Mouse (Mus musculus): Measurements from ENCODE around the gene Srgap2. TPM values are rescaled to one million over a fixed set of nuclear protein-coding genes. Genes with fewer than 3 reads are reported as not detected.

Srgap2 gene
- polyA plus RNA-seq, 1 experiment from 2014 or later, result 19.5 TPM

DNA sequence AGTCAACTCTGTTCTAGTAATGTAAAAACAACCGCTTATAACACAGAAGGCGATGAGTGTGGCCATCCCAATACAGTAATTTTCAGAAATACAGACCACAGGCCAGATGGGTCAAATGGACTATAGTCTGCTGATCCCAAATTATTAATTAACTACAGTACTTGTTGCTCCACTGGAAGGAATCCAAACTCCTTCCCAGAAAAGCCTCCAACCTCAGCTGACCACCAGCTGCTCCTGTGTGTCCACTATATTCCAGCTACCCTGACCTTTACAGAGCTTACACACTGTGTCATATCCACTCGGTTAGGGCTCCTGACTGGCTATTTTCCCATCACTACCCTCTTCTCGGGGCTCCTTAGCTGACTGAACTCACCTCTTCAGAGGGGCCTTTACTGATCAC is 61.3 kb downstream of the Srgap2 start:
- WGBS, result 86% methylated on average over 4 of the region's 4 CpGs
- no peak for DNase-seq (ENCODE audit: low spot score)
- no peak overlapping the region for H3K4me2 ChIP-seq (ENCODE audit: low read depth, severe bottlenecking)
- H3K4me1 ChIP-seq (ENCODE audit: control insufficient read depth, insufficient read depth, low read length), result no peaks in the 10 kb centered on the region
- no peak overlapping the region for H3K9ac ChIP-seq (ENCODE audit: low read length)
- no peak for ATAC-seq (ENCODE audit: insufficient number of reproducible peaks, low FRiP score, low TSS enrichment, low read depth)
- H3K27me3 ChIP-seq (ENCODE audit: control insufficient read depth, insufficient read depth, low read length), result no peaks in the 10 kb centered on the region
- H3K9me3 ChIP-seq (ENCODE audit: control insufficient read depth, low read length), result no peaks in the 10 kb centered on the region
- H3K4me3 ChIP-seq (ENCODE audit: low read depth, low read length), result no peak overlapping the region
- no peaks in the 10 kb centered on the region for H3K36me3 ChIP-seq (ENCODE audit: control insufficient read depth, insufficient read depth, low read length)
- H3K27ac ChIP-seq (replicated peaks; ENCODE audit: low read depth, low read length), result no peak overlapping the region

DNA sequence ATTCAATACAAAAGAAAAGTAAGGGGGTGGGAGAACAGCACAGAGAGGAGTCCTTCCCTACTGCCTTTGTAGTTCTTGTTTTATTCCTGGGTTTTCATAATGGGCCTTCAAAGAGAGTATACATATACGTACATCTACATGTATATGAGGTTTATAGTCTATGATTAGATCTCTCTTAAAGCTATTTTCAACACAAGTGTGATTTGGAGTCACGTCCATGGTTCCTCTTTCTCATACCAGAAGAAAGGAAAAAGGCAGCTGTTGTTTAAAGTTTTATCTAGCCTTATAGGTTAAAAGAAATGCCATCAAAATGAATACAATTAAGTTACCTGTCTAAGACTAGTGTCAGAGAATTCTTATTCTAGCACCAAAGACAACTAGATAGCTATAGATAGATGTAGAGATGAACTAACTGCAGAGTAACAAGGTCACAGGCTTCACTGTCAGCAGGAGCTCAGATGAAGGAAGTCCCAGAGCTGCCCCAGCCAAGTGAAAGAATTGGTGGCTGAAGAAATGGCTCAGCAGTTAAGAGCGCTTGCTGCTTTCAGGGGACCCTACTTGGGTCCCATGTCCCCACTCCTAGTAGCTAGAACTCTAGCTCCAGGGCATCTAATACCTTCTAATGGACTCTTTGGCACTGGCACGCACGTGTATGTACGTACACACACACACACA is 63.1 kb downstream of the Srgap2 start:
- DNase-seq (ENCODE audit: low spot score) (no peak), ATAC-seq (ENCODE audit: insufficient number of reproducible peaks, low FRiP score, low TSS enrichment, low read depth) (no peak)
- Histone ChIP-seq H3K27ac (replicated peaks; ENCODE audit: low read depth, low read length) (no peak overlapping the region), H3K4me3 (ENCODE audit: low read depth, low read length) (no peak overlapping the region), H3K9me3 (ENCODE audit: control insufficient read depth, low read length) (no peaks in the 10 kb centered on the region), H3K36me3 (ENCODE audit: control insufficient read depth, insufficient read depth, low read length) (no peaks in the 10 kb centered on the region), H3K4me1 (ENCODE audit: control insufficient read depth, insufficient read depth, low read length) (no peaks in the 10 kb centered on the region), H3K4me2 (ENCODE audit: low read depth, severe bottlenecking) (no peak overlapping the region), H3K9ac (ENCODE audit: low read length) (no peak overlapping the region), H3K27me3 (ENCODE audit: control insufficient read depth, insufficient read depth, low read length) (no peaks in the 10 kb centered on the region)
- 93% methylated on average over 6 of the region's 6 CpGs for WGBS

DNA sequence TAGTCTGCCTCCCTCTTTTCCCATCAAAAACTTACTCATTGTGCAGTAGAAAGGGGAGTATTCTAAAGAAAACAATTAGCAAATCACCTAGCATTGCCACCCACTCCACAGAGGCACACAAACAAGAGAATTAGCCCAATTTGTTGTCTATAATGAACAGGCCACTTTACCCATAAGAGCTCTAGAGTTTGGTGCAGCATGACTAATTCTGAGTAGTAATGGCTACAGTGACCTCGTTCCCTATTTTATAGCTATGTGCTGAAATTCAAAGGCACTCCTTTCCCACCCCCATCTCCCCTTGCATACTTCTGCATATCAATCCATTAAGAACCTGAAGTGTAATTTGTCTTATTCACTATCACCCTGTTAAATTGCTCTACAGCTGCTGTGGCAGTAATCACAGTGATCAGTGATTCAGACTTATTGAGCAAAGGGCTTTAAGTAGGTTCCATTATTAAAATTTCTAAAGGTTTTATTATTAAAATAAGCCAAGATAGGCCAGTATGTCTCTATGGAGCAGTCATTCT is 64.5 kb downstream of the Srgap2 start:
- Histone ChIP-seq H3K4me3 (ENCODE audit: low read depth, low read length) (no peak overlapping the region), H3K27me3 (ENCODE audit: control insufficient read depth, insufficient read depth, low read length) (no peaks in the 10 kb centered on the region), H3K27ac (replicated peaks; ENCODE audit: low read depth, low read length) (no peak overlapping the region), H3K36me3 (ENCODE audit: control insufficient read depth, insufficient read depth, low read length) (no peaks in the 10 kb centered on the region), H3K9ac (ENCODE audit: low read length) (no peak overlapping the region), H3K4me2 (ENCODE audit: low read depth, severe bottlenecking) (no peak overlapping the region), H3K9me3 (ENCODE audit: control insufficient read depth, low read length) (no peaks in the 10 kb centered on the region), H3K4me1 (ENCODE audit: control insufficient read depth, insufficient read depth, low read length) (no peaks in the 10 kb centered on the region)
- DNase-seq (ENCODE audit: low spot score), result no peak
- 56% methylated on average over 1 of the region's 1 CpGs for WGBS
- ATAC-seq (ENCODE audit: insufficient number of reproducible peaks, low FRiP score, low TSS enrichment, low read depth), result no peak

DNA sequence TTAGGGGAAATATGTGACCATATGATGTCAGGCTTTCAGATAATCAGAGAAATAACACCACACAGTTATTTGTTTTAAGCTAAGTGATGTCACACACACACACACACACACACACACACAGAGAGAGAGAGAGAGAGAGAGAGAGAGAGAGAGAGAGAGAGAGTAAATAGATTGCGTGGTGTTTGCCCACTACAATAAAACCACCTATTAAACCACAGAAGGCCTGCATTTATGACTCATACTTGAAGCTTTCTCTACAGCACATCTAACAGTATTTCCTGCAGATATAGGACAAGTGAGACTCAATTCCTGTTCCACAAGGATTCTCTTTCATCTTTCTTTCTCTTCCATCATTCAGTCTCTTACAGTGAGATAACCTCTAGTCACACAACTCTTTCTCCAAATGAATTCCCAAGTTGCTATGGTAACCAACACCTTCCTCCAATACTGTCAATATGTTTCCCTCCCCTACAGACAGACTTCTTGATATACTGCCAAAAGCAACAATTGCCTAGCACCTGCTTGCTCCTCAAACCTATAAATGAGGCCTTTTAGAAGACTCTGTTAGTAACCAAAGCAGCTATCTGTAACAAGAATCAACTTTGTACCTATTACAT is 66.1 kb downstream of the Srgap2 start:
- 47% methylated on average over 1 of the region's 1 CpGs for WGBS
- no peak for ATAC-seq (ENCODE audit: insufficient number of reproducible peaks, low FRiP score, low TSS enrichment, low read depth)
- no peak for DNase-seq (ENCODE audit: low spot score)
- Histone ChIP-seq H3K36me3 (ENCODE audit: control insufficient read depth, insufficient read depth, low read length) (no peaks in the 10 kb centered on the region), H3K9me3 (ENCODE audit: control insufficient read depth, low read length) (no peaks in the 10 kb centered on the region), H3K4me3 (ENCODE audit: low read depth, low read length) (no peak overlapping the region), H3K27me3 (ENCODE audit: control insufficient read depth, insufficient read depth, low read length) (no peaks in the 10 kb centered on the region), H3K4me2 (ENCODE audit: low read depth, severe bottlenecking) (no peak overlapping the region), H3K4me1 (ENCODE audit: control insufficient read depth, insufficient read depth, low read length) (no peaks in the 10 kb centered on the region), H3K9ac (ENCODE audit: low read length) (no peak overlapping the region), H3K27ac (replicated peaks; ENCODE audit: low read depth, low read length) (no peak overlapping the region)

DNA sequence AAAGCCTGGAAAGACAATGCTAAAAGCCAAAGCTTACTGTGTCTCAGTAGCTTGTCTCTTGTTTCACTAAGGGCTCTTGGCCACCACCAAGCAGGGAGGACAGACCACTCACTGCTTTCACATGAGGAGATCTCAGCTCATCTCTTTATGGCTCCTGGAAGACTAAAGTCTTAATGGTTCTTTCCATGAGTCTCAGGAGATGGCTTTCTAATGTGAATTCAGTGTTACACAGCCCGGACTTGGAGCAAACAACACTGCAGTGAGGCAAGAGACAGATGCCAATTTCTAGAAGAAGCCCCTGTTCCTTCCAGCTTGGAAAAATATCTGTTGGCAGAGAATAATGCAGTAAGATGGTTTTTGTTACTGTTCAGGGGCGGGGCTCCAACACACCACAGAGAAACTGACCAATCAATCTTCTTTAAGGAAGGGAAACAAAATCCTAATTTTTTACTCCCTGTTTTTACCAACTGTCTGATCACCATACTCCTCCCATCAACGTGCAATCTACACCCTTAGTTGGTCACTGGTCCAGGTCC is 71.7 kb downstream of the Srgap2 start:
- Histone ChIP-seq H3K9me3 (ENCODE audit: control insufficient read depth, low read length) (no peaks in the 10 kb centered on the region), H3K36me3 (ENCODE audit: control insufficient read depth, insufficient read depth, low read length) (no peaks in the 10 kb centered on the region), H3K4me2 (ENCODE audit: low read depth, severe bottlenecking) (no peak overlapping the region), H3K4me1 (ENCODE audit: control insufficient read depth, insufficient read depth, low read length) (peaks cover 4% of the 10 kb centered on the region), H3K27ac (replicated peaks; ENCODE audit: low read depth, low read length) (no peak overlapping the region), H3K27me3 (ENCODE audit: control insufficient read depth, insufficient read depth, low read length) (no peaks in the 10 kb centered on the region), H3K4me3 (ENCODE audit: low read depth, low read length) (no peak overlapping the region), H3K9ac (ENCODE audit: low read length) (no peak overlapping the region)
- DNase-seq (ENCODE audit: low spot score), result no peak
- 85% methylated on average over 3 of the region's 3 CpGs for WGBS
- no peak for ATAC-seq (ENCODE audit: insufficient number of reproducible peaks, low FRiP score, low TSS enrichment, low read depth)

DNA sequence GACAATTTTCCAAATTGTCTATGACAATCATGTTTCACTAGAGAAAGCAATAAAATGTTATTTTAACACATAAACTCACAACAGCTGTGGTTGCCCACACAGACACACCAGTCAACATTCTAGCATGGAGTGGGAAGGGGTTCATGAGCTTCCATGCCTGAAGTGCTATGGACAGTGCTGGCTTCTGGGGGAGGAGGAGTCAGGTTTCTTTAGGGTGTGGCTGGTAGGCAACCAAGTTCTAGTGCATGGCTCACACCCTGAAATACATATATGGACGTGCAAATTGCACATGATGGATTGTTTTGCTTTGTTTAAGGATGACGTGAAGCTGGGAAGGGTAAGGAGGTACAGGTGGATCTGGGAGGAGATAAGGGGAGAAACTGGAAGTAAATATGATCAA is 72.8 kb downstream of the Srgap2 start:
- peaks cover 4% of the 10 kb centered on the region for H3K4me1 ChIP-seq (ENCODE audit: control insufficient read depth, insufficient read depth, low read length)
- DNase-seq (ENCODE audit: low spot score) (no peak), ATAC-seq (ENCODE audit: insufficient number of reproducible peaks, low FRiP score, low TSS enrichment, low read depth) (no peak)
- 71% methylated on average over 2 of the region's 2 CpGs for WGBS
- no peak overlapping the region for H3K4me2 ChIP-seq (ENCODE audit: low read depth, severe bottlenecking)
- no peak overlapping the region for H3K9ac ChIP-seq (ENCODE audit: low read length)
- H3K27ac ChIP-seq (replicated peaks; ENCODE audit: low read depth, low read length), result no peak overlapping the region
- no peaks in the 10 kb centered on the region for H3K36me3 ChIP-seq (ENCODE audit: control insufficient read depth, insufficient read depth, low read length)
- H3K4me3 ChIP-seq (ENCODE audit: low read depth, low read length), result no peak overlapping the region
- no peaks in the 10 kb centered on the region for H3K9me3 ChIP-seq (ENCODE audit: control insufficient read depth, low read length)
- H3K27me3 ChIP-seq (ENCODE audit: control insufficient read depth, insufficient read depth, low read length), result no peaks in the 10 kb centered on the region

DNA sequence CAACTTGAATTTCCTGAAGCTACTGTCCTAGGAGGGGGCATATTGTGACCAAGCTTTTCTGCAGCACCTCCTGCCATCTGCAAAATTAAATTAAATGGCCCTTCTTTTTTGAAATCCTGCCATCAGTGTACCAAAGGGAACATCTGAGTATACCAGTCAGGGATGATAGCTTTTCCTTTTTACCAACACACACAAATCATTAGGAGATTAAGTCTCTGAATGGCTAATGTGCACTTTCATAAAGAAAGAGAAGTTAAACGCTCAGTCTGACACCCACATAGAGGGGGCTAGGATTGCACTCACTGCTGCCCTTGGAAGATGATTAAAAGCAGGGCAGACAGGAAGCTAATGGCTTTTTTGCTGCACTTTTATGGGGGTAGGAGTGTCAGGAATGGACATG is 73.8 kb downstream of the Srgap2 start:
- H3K36me3 ChIP-seq (ENCODE audit: control insufficient read depth, insufficient read depth, low read length), result no peaks in the 10 kb centered on the region
- ATAC-seq (ENCODE audit: insufficient number of reproducible peaks, low FRiP score, low TSS enrichment, low read depth) (no peak), DNase-seq (ENCODE audit: low spot score) (no peak)
- 6% methylated on average over 1 of the region's 1 CpGs for WGBS
- H3K9ac ChIP-seq (ENCODE audit: low read length), result no peak overlapping the region
- H3K4me2 ChIP-seq (ENCODE audit: low read depth, severe bottlenecking), result no peak overlapping the region
- H3K9me3 ChIP-seq (ENCODE audit: control insufficient read depth, low read length), result no peaks in the 10 kb centered on the region
- H3K27me3 ChIP-seq (ENCODE audit: control insufficient read depth, insufficient read depth, low read length), result no peaks in the 10 kb centered on the region
- no peak overlapping the region for H3K27ac ChIP-seq (replicated peaks; ENCODE audit: low read depth, low read length)
- no peak overlapping the region for H3K4me3 ChIP-seq (ENCODE audit: low read depth, low read length)
- peaks cover 4% of the 10 kb centered on the region for H3K4me1 ChIP-seq (ENCODE audit: control insufficient read depth, insufficient read depth, low read length)

DNA sequence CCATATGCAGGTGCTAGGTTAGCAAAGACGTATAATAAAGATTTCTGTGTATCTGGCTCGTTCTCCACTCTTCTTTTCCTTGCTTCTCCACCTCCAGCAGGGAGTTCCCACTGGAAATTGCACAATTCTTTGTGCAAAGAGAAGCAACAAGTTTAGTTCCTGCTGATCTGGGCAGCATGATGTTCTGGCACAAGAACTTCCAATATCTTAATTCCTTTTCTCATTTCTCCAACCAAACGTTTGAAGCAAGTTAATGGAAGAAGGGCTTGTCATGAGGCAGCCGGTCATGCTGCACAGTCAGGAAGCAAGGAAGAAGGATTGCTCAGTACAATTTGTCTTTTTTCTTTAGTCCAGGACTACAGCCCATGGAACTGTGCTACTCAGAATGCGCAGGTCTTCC is 78.8 kb downstream of the Srgap2 start:
- 86% methylated on average over 5 of the region's 5 CpGs for WGBS

More for the DNA sequence above, 78.8 kb downstream of the Srgap2 start:
- Histone ChIP-seq H3K4me1 (ENCODE audit: control insufficient read depth, insufficient read depth, low read length) (peaks cover 2% of the 10 kb centered on the region), H3K9me3 (ENCODE audit: control insufficient read depth, low read length) (no peaks in the 10 kb centered on the region), H3K4me3 (ENCODE audit: low read depth, low read length) (no peak overlapping the region), H3K4me2 (ENCODE audit: low read depth, severe bottlenecking) (no peak overlapping the region), H3K27ac (replicated peaks; ENCODE audit: low read depth, low read length) (no peak overlapping the region), H3K27me3 (ENCODE audit: control insufficient read depth, insufficient read depth, low read length) (no peaks in the 10 kb centered on the region), H3K36me3 (ENCODE audit: control insufficient read depth, insufficient read depth, low read length) (no peaks in the 10 kb centered on the region), H3K9ac (ENCODE audit: low read length) (no peak overlapping the region)
- ATAC-seq (ENCODE audit: insufficient number of reproducible peaks, low FRiP score, low TSS enrichment, low read depth) (no peak), DNase-seq (ENCODE audit: low spot score) (no peak)
